Mouse (Mus musculus) liver, postnatal 0 days (tissue): ENCODE measurements around the gene Sltm. TPM values are rescaled to one million over a fixed set of nuclear protein-coding genes. Genes with fewer than 3 reads are reported as not detected.

Experiments used
- ATAC-seq: fragments of 200-750 bp; cut with Nextera tagmentation; 2 replicates; pipeline ENCODE4 v1.8.0; 2017; ENCODE audit warnings: mild to moderate bottlenecking, moderate library complexity
- DNase-seq: peaks from one replicate; pipeline ENCODE4 v3.0.0-alpha.2; 2016
- H3K27ac ChIP-seq: fragments of 300-500 bp; sonication (generic); 2 replicates; pipeline ENCODE4 v1.5.1; 2014; ENCODE audit warnings: antibody characterized with exemption, moderate library complexity, mild to moderate bottlenecking, low read depth
- H3K27me3 ChIP-seq: fragments of 300-500 bp; sonication (generic); 2 replicates; pipeline ENCODE4 v1.6.1; 2014; ENCODE audit warnings: low read length, control low read depth, mixed read lengths; ENCODE audit not compliant: insufficient read depth
- H3K36me3 ChIP-seq: fragments of 300-500 bp; sonication (generic); replicated peaks from 2 replicates; pipeline ENCODE4 v1.6.1; 2014; ENCODE audit warnings: mild to moderate bottlenecking, control low read depth, low read length, moderate library complexity, mixed read lengths; ENCODE audit not compliant: insufficient read depth
- H3K4me1 ChIP-seq: fragments of 300-500 bp; sonication (generic); 2 replicates; pipeline ENCODE4 v1.6.1; 2014; ENCODE audit warnings: antibody characterized with exemption, mild to moderate bottlenecking, control low read depth; ENCODE audit not compliant: insufficient read depth
- H3K4me2 ChIP-seq: fragments of 300-500 bp; sonication (generic); 2 replicates; pipeline ENCODE4 v1.6.1; 2014; ENCODE audit warnings: low read depth, mild to moderate bottlenecking, low read length, moderate library complexity, mixed read lengths
- H3K4me3 ChIP-seq: fragments of 300-500 bp; sonication (generic); 2 replicates; pipeline ENCODE4 v1.5.1; 2014; ENCODE audit warnings: low read depth, low read length
- H3K9ac ChIP-seq: fragments of 300-500 bp; sonication (generic); replicated peaks from 2 replicates; pipeline ENCODE4 v1.6.1; 2014; ENCODE audit warnings: mild to moderate bottlenecking, moderate library complexity
- H3K9me3 ChIP-seq: fragments of 300-500 bp; sonication (generic); 2 replicates; pipeline ENCODE4 v1.6.1; 2016; ENCODE audit warnings: mild to moderate bottlenecking, control low read depth, low read length, mixed read lengths
- CTCF ChIP-seq: sonication (generic); IDR thresholded peaks from 2 replicates; pipeline ENCODE4 v1.5.1; 2016; ENCODE audit warnings: antibody characterized with exemption, low read depth
- EP300 ChIP-seq: IDR thresholded peaks from 2 replicates; pipeline ENCODE4 v1.6.1; 2016; ENCODE audit warnings: antibody characterized with exemption, low read depth, mild to moderate bottlenecking
- WGBS: fragments of 180-500 bp; shearing (Covaris S2); extraction: QIAGEN DNeasy Blood & Tissue Kit; methylation state at CpG from one replicate; pipeline ENCODE4 v1.1.7; 2014; ENCODE audit not compliant: insufficient replicate concordance; 5-methylcytosine and 5-hydroxymethylcytosine counted together
- polyA plus RNA-seq: library from polyadenylated mRNA; unstranded; fragments of >200 nt; fragmentation: Nextera tagmentation; extraction: Ambion mirVana; gene quantifications from 2 replicates; pipeline ENCODE4 v1.2.1, GENCODE M21; 2015

Sltm gene
- polyA plus RNA-seq, 1 experiment from 2014 or later = 12.3 TPM

DNA sequence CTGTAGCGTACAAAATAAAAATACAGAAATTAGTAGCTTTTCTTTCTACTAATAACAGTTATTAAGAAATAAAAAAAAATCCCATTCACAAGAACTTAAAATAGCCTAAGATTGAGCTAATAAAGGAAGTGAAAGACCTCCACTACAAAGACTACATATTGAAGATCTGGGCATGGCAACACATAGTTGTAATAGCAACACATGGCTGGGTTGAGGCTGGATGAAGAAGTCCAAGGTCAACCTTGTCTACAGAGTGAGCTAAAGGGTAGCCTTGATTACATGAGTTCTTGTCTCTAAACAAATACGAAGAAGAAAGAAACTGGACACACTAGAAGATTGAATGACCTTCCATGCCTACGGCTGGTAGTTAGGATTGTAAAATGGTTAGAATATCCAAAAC lies 18.7 kb upstream of the Sltm start:
- no peak overlapping the region for H3K4me2 ChIP-seq
- WGBS = 89% methylated on average over 3 of the region's 3 CpGs
- H3K9ac ChIP-seq = no peak overlapping the region
- H3K4me1 ChIP-seq = no peaks in the 10 kb centered on the region
- H3K36me3 ChIP-seq = no peaks in the 10 kb centered on the region
- no peaks in the 10 kb centered on the region for H3K27me3 ChIP-seq
- H3K4me3 ChIP-seq = no peak overlapping the region
- no peak for DNase-seq
- no peaks in the 10 kb centered on the region for H3K9me3 ChIP-seq
- no peak for TF ChIP-seq EP300
- TF ChIP-seq CTCF = no peak
- no peak for ATAC-seq
- no peak overlapping the region for H3K27ac ChIP-seq

DNA sequence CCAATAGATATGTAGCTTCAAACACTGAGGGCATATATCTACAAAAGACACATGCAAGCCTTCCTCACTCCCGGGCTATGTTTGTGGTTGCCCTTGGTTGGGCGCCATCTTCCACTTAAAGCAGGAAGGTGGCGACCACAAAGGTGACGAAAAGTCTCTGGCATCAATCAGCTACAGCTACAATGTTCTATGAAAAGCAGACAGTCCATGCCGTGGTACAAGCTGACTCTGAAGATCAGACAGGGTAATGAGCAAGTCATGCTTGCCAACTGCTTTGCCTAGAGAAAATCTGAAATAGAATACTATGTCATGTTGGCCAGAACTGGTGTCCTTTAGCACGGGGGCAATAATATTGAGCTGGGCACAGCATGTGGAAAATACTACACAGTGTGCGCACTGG lies 18.2 kb upstream of the Sltm start:
- H3K36me3 ChIP-seq = no peaks in the 10 kb centered on the region
- no peak for ATAC-seq
- H3K4me1 ChIP-seq = no peaks in the 10 kb centered on the region
- no peak overlapping the region for H3K27ac ChIP-seq
- no peaks in the 10 kb centered on the region for H3K27me3 ChIP-seq
- H3K9me3 ChIP-seq = no peaks in the 10 kb centered on the region
- no peak overlapping the region for H3K4me2 ChIP-seq
- H3K4me3 ChIP-seq = no peak overlapping the region
- TF ChIP-seq CTCF (no peak), EP300 (no peak)
- no peak overlapping the region for H3K9ac ChIP-seq
- no peak for DNase-seq
- 66% methylated on average over 7 of the region's 7 CpGs for WGBS

DNA sequence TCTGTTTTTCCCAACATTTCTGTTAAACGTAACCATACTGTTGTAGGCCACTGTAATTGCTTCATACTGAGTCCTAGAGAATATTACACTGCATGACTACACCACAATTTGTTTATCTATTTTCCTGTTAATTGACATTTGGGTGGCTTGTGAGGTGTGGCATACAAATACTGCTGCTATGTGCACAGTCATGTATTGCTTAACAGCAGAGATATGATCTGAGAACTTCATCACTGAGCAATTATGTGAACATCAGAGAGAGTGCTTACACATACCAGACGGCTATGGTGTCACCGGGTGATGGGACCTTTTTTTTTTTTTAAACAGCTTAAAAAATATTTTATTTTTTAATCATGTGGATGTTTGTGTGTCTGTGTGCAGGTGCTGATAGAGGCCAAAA lies 9.2 kb upstream of the Sltm start:
- Histone ChIP-seq H3K36me3 (no peaks in the 10 kb centered on the region), H3K4me1 (no peaks in the 10 kb centered on the region), H3K4me2 (no peak overlapping the region), H3K9ac (no peak overlapping the region), H3K27me3 (no peaks in the 10 kb centered on the region), H3K27ac (no peak overlapping the region), H3K4me3 (no peak overlapping the region), H3K9me3 (no peaks in the 10 kb centered on the region)
- DNase-seq (no peak), ATAC-seq (no peak)
- 62% methylated on average over 3 of the region's 3 CpGs for WGBS
- TF ChIP-seq EP300 = no peak
- TF ChIP-seq CTCF = no peak

DNA sequence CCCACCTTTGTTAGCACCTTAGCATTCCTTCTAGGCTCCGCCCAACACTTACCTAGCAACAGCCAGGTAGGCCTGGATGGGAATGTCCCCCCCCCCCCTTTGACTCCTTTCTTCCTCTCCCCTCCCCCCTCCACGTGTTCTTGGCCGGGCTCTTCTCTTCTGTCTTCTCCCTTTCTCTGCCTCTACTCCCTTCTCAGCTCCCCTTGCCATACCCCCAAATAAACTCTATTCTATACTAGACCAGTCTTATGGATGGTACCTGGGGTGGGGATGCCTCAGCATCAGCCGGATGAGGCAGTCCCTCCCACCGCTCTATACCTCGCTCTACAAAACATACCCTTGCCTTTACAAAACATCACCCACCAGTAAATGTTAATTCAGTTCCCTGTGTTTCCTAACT lies 970 bp upstream of the Sltm start:
- no peak for TF ChIP-seq CTCF
- TF ChIP-seq EP300 = no peak
- Histone ChIP-seq H3K27ac (no peak overlapping the region), H3K4me1 (peaks cover 10% of the 10 kb centered on the region), H3K4me2 (peak overlapping the region; percentile 82), H3K9me3 (no peaks in the 10 kb centered on the region), H3K27me3 (no peaks in the 10 kb centered on the region), H3K36me3 (no peaks in the 10 kb centered on the region), H3K9ac (peak overlapping the region; percentile 90), H3K4me3 (peak overlapping the region; percentile 83)
- ATAC-seq = no peak
- peak; percentile 14 for DNase-seq
- 18% methylated on average over 6 of the region's 6 CpGs for WGBS

DNA sequence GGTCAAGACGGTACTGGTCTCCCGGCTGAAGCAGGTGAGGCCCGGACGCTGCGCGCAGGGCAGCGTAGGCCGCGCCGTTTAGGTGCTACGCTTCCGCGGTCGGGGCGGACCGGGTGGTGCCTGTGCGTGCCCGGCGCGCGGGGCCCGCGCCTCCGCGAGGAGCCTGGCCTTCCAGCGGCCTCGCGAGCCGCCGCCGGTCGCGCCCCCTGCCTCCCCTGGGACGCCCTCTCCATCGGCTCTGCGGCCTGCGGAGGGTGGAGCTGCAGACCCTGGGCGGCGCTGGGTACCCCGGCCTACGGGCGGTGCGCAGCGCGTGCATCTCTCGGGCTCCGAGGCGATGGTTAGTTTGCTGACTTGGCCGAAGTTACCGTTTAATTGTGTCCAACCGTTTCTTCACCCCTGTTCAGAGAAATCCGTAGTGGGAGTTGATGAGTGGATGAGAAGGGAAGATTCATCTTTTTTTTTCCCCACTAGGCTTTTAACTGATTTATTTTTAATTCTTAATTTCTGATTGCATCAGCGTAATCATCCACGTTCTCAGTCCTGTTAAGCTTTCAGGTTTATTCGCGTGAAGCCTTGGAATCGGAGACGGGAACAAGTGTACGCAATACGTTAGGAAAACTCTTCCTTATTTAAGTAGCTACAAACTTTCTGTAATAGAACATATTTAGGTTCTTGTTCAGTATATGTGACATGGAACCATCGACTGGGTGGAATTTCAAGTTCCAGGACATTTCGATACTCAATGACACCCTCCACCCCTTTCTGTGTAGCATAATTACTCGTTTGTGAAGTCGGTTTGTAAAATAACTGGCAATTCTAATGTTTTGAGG lies 710 bp downstream of the Sltm start:
- peak; percentile 76 for DNase-seq

DNA sequence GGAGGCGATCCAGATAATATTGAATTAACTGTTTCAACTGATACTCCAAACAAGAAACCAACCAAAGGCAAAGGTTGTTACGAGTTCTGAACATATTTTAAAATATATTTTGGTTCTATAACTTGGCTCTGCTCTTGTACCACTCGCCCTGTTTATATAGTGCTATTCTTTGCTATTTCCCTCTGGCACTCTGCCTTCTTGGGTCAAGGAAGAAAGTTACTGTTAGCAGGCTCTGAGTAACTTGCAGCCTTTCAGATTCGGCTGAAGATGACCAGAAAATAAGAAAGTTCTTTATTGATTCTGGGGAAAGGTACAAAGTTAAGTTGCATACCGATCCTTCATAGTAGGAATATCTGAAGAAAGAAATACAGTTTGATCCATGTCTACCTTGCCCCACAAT lies 1.4 kb downstream of the Sltm start:
- ATAC-seq (no peak), DNase-seq (no peak)
- Histone ChIP-seq H3K4me3 (peak overlapping the region; percentile 83), H3K9ac (peak overlapping the region; percentile 36; the same call in 1 of the 2 replicates), H3K4me2 (peak overlapping the region; percentile 82), H3K27ac (no peak overlapping the region), H3K9me3 (no peaks in the 10 kb centered on the region), H3K36me3 (peaks cover 3% of the 10 kb centered on the region; the same call in 1 of the 2 replicates), H3K4me1 (peaks cover 10% of the 10 kb centered on the region), H3K27me3 (no peaks in the 10 kb centered on the region)
- TF ChIP-seq CTCF (no peak), EP300 (no peak)
- WGBS = 46% methylated on average over 5 of the region's 5 CpGs

More for the DNA sequence above, 710 bp downstream of the Sltm start:
- peaks cover 3% of the 10 kb centered on the region; the same call in 1 of the 2 replicates for H3K36me3 ChIP-seq
- H3K4me2 ChIP-seq = peak overlapping the region; percentile 82
- peak; percentile 78 for ATAC-seq
- H3K27ac ChIP-seq = peak overlapping the region; percentile 98
- peak overlapping the region; percentile 83 for H3K4me3 ChIP-seq
- no peaks in the 10 kb centered on the region for H3K27me3 ChIP-seq
- no peaks in the 10 kb centered on the region for H3K9me3 ChIP-seq
- peaks cover 10% of the 10 kb centered on the region for H3K4me1 ChIP-seq
- no peak for TF ChIP-seq CTCF
- TF ChIP-seq EP300 = no peak
- WGBS = under 1% methylated on average over 55 of the region's 64 CpGs
- peak overlapping the region; percentile 90 for H3K9ac ChIP-seq
